Mouse (Mus musculus) heart, postnatal 0 days (tissue): ENCODE measurements at regions not wholly inside any gene's neighbourhood (a gene's known extent, or its start where the extent isn't known, plus 50 kb on each side); places are given as distances from the start of the nearest gene placed in this dataset.

Experiments
- ATAC-seq: fragments of 200-750 bp; cut with Nextera tagmentation; 2 replicates; pipeline ENCODE4 v1.8.0; 2017; ENCODE audit warnings: low read depth, moderate number of reproducible peaks, moderate library complexity; ENCODE audit not compliant: insufficient read depth
- DNase-seq: peaks from one replicate; pipeline ENCODE4 v3.0.0-alpha.2; 2016; ENCODE audit warnings: low spot score
- H3K27ac ChIP-seq: fragments of 300-500 bp; sonication (generic); 2 replicates; pipeline ENCODE4 v1.5.1; 2014; ENCODE audit warnings: low read depth, mild to moderate bottlenecking
- H3K27me3 ChIP-seq: fragments of 300-500 bp; sonication (generic); 2 replicates; pipeline ENCODE4 v1.6.1; 2014; ENCODE audit warnings: low read length, mixed read lengths; ENCODE audit not compliant: control insufficient read depth, insufficient read depth
- H3K36me3 ChIP-seq: fragments of 300-500 bp; sonication (generic); replicated peaks from 2 replicates; pipeline ENCODE4 v1.6.1; 2014; ENCODE audit warnings: low read length, mixed read lengths; ENCODE audit not compliant: control insufficient read depth, insufficient read depth
- H3K4me1 ChIP-seq: fragments of 300-500 bp; sonication (generic); 2 replicates; pipeline ENCODE4 v1.6.1; 2014; ENCODE audit warnings: antibody characterized with exemption; ENCODE audit not compliant: control insufficient read depth, insufficient read depth
- H3K4me2 ChIP-seq: fragments of 300-500 bp; sonication (generic); 2 replicates; pipeline ENCODE4 v1.6.1; 2014; ENCODE audit warnings: low read depth, mild to moderate bottlenecking, low read length, moderate library complexity
- H3K4me3 ChIP-seq: fragments of 300-500 bp; sonication (generic); 2 replicates; pipeline ENCODE4 v1.5.1; 2014; ENCODE audit warnings: low read depth, low read length
- H3K9ac ChIP-seq: fragments of 300-500 bp; sonication (generic); replicated peaks from 2 replicates; pipeline ENCODE4 v1.6.1; 2014; ENCODE audit warnings: low read depth, low read length, mixed read lengths
- H3K9me3 ChIP-seq: fragments of 300-500 bp; sonication (generic); replicated peaks from 2 replicates; pipeline ENCODE4 v1.6.1; 2016; ENCODE audit warnings: low read length; ENCODE audit not compliant: control insufficient read depth
- CTCF ChIP-seq: IDR thresholded peaks from 2 replicates; pipeline ENCODE4 v1.5.1; 2016; ENCODE audit warnings: antibody characterized with exemption, control low read depth, low read depth
- EP300 ChIP-seq: IDR thresholded peaks from 2 replicates; pipeline ENCODE4 v1.6.1; 2016; ENCODE audit warnings: antibody characterized with exemption, low read depth
- WGBS: fragments of 180-500 bp; shearing (Covaris S2); extraction: QIAGEN DNeasy Blood & Tissue Kit; methylation state at CpG from one replicate; pipeline ENCODE4 v1.1.7; 2014; 5-methylcytosine and 5-hydroxymethylcytosine counted together

- Histone ChIP-seq H3K4me2 (no peak overlapping the region), H3K4me3 (no peak overlapping the region), H3K9me3 (no peaks in the 10 kb centered on the region), H3K36me3 (no peaks in the 10 kb centered on the region), H3K27ac (no peak overlapping the region), H3K9ac (no peak overlapping the region), H3K27me3 (no peaks in the 10 kb centered on the region), H3K4me1 (no peaks in the 10 kb centered on the region)
- TF ChIP-seq CTCF (no peak), EP300 (no peak)
- ATAC-seq, result no peak
- DNase-seq, result no peak
- 71% methylated on average over 3 of the region's 3 CpGs for WGBS
These were observed 102.5 kb upstream of the Cpsf6 start for GRCm38 (mm10) chr10:117482361-117482760.

- H3K27me3 ChIP-seq, result no peaks in the 10 kb centered on the region
- ATAC-seq (no peak), DNase-seq (no peak)
- no peaks in the 10 kb centered on the region for H3K4me1 ChIP-seq
- 73% methylated on average over 5 of the region's 5 CpGs for WGBS
- no peak for TF ChIP-seq CTCF
- no peak for TF ChIP-seq EP300
- H3K4me3 ChIP-seq, result no peak overlapping the region
- no peak overlapping the region for H3K27ac ChIP-seq
- H3K9ac ChIP-seq, result no peak overlapping the region
- H3K4me2 ChIP-seq, result no peak overlapping the region
- no peaks in the 10 kb centered on the region for H3K36me3 ChIP-seq
- no peaks in the 10 kb centered on the region for H3K9me3 ChIP-seq
These were observed 101.7 kb upstream of the Cpsf6 start for GRCm38 (mm10) chr10:117481341-117481990.

DNA sequence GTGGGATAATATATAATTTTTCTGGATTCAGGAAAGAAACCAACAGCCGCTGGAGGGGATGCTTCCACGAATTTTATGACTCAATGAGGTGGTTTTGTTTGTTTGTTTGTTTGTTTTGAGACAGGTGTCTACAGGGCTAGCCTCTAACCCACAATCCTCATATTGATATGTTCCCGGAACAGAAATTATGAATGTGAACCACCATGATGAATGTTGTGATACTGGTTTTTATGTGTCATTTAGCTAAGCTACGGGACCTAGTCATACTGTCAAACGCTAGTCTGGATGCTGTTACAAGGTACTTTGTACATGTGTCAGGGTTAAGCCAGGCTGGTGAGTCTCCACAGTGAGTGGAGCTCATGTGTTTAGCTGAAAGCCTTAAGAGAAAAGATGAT is 100.6 kb upstream of the Cpsf6 start:
- no peak for TF ChIP-seq EP300
- TF ChIP-seq CTCF, result no peak
- Histone ChIP-seq H3K9ac (no peak overlapping the region), H3K4me2 (no peak overlapping the region), H3K4me1 (no peaks in the 10 kb centered on the region), H3K9me3 (no peaks in the 10 kb centered on the region), H3K27me3 (no peaks in the 10 kb centered on the region), H3K36me3 (no peaks in the 10 kb centered on the region), H3K27ac (no peak overlapping the region), H3K4me3 (no peak overlapping the region)
- 84% methylated on average over 5 of the region's 5 CpGs for WGBS
- no peak for ATAC-seq
- no peak for DNase-seq

GRCm38 (mm10) chr10:117479721-117480455 is 100.1 kb upstream of the Cpsf6 start:
- no peak overlapping the region for H3K27ac ChIP-seq
- H3K4me3 ChIP-seq, result no peak overlapping the region
- DNase-seq (no peak), ATAC-seq (no peak)
- no peaks in the 10 kb centered on the region for H3K4me1 ChIP-seq
- no peaks in the 10 kb centered on the region for H3K27me3 ChIP-seq
- 78% methylated on average over 12 of the region's 12 CpGs for WGBS
- no peak overlapping the region for H3K9ac ChIP-seq
- H3K4me2 ChIP-seq, result no peak overlapping the region
- TF ChIP-seq EP300, result no peak
- no peak for TF ChIP-seq CTCF
- H3K36me3 ChIP-seq, result no peaks in the 10 kb centered on the region
- no peaks in the 10 kb centered on the region for H3K9me3 ChIP-seq

GRCm38 (mm10) chr10:117478931-117479280 is 99.1 kb upstream of the Cpsf6 start:
- DNase-seq (no peak), ATAC-seq (no peak)
- H3K9me3 ChIP-seq, result 0 out of 2 replicates have a peak, but pooled peaks cover 7% of the 10 kb centered on the region
- TF ChIP-seq EP300 (no peak), CTCF (no peak)
- H3K4me2 ChIP-seq, result no peak overlapping the region
- no peak overlapping the region for H3K4me3 ChIP-seq
- no peak overlapping the region for H3K9ac ChIP-seq
- H3K27ac ChIP-seq, result no peak overlapping the region
- no peaks in the 10 kb centered on the region for H3K27me3 ChIP-seq
- WGBS, result 67% methylated on average over 4 of the region's 4 CpGs
- no peaks in the 10 kb centered on the region for H3K36me3 ChIP-seq
- H3K4me1 ChIP-seq, result no peaks in the 10 kb centered on the region
